Mouse (Mus musculus) kidney, adult 2 months (tissue): ENCODE measurements around the gene Commd8. TPM values are rescaled to one million over a fixed set of nuclear protein-coding genes. Genes with fewer than 3 reads are reported as not detected.

Source experiments
- DNase-seq: peaks from one replicate; pipeline ENCODE4 v3.0.0; 2021
- H3K27ac ChIP-seq: fragments of 200-500 bp; 2 replicates; pipeline ENCODE4 v1.5.1; 2012; ENCODE audit warnings: low read depth, low read length, control low read depth, inconsistent platforms; ENCODE audit not compliant: insufficient read depth
- H3K27me3 ChIP-seq: fragments of 200-500 bp; replicated peaks from 2 replicates; pipeline ENCODE4 v1.6.1; 2012; ENCODE audit warnings: mild to moderate bottlenecking, moderate library complexity, low read length, inconsistent platforms; ENCODE audit not compliant: control insufficient read depth, insufficient read depth
- H3K36me3 ChIP-seq: fragments of 200-500 bp; 2 replicates; pipeline ENCODE4 v1.6.1; 2012; ENCODE audit warnings: mild to moderate bottlenecking, moderate library complexity, low read length, inconsistent platforms; ENCODE audit not compliant: control insufficient read depth, insufficient read depth
- H3K4me1 ChIP-seq: fragments of 200-500 bp; 2 replicates; pipeline ENCODE4 v1.6.1; 2011; ENCODE audit warnings: low read length; ENCODE audit not compliant: control insufficient read depth, insufficient read depth
- H3K4me3 ChIP-seq: fragments of 200-500 bp; 2 replicates; pipeline ENCODE4 v1.5.1; 2011; ENCODE audit warnings: mild to moderate bottlenecking, low read depth, low read length, control low read depth; ENCODE audit not compliant: insufficient read depth
- CTCF ChIP-seq: fragments of 200-500 bp; conservative IDR thresholded peaks from 2 replicates; pipeline ENCODE4 v1.5.1; 2011; ENCODE audit warnings: low read depth, mild to moderate bottlenecking, control low read depth, low read length, moderate library complexity, mixed read lengths; ENCODE audit not compliant: insufficient read depth, insufficient read length
- POLR2A ChIP-seq: fragments of 200-500 bp; IDR thresholded peaks from one replicate; pipeline ENCODE4 v1.6.1; 2011; ENCODE audit warnings: low read depth, low read length, control low read depth
- WGBS: fragments of 180-500 bp; shearing (Covaris S2); methylation state at CpG from one replicate; pipeline ENCODE4 v1.1.7; 2018; 5-methylcytosine and 5-hydroxymethylcytosine counted together
- polyA plus RNA-seq: library from polyadenylated mRNA; depleted of rRNA; stranded (reverse); fragments of >200 nt; gene quantifications from 2 replicates; pipeline ENCODE4 v1.2.3, GENCODE M21; 2012; rRNA removed

Gene Commd8
- polyA plus RNA-seq, result 6.7 and 13.5 TPM in 2 replicates

GRCm38 (mm10) chr5:72167594-72168284 lies at the start of gene Commd8:
TSS of gene Commd8 (minus strand) at chr5:72168189.
- 1% methylated on average over 38 of the region's 38 CpGs for WGBS
- peaks cover 4% of the 10 kb centered on the region; the same call in 1 of the 2 replicates for H3K4me1 ChIP-seq
- H3K36me3 ChIP-seq, result peaks cover 2% of the 10 kb centered on the region
- no peaks in the 10 kb centered on the region for H3K27me3 ChIP-seq
- H3K4me3 ChIP-seq, result peak within 1 kb of the TSS; percentile 89
- H3K27ac ChIP-seq, result peak within 1 kb of the TSS; percentile 56
- peak; percentile 55 for TF ChIP-seq POLR2A
- TF ChIP-seq CTCF, result no peak
- peak; percentile 98 for DNase-seq

GRCm38 (mm10) chr5:72211741-72212140 lies 43.8 kb upstream of the Commd8 start:
- Histone ChIP-seq H3K4me3 (no peak overlapping the region), H3K36me3 (no peaks in the 10 kb centered on the region; the same call in 1 of the 2 replicates), H3K4me1 (peaks cover 15% of the 10 kb centered on the region; the same call in 1 of the 2 replicates), H3K27ac (no peak overlapping the region), H3K27me3 (no peaks in the 10 kb centered on the region)
- 66% methylated on average over 18 of the region's 18 CpGs for WGBS
- DNase-seq, result no peak
- TF ChIP-seq CTCF, result no peak

GRCm38 (mm10) chr5:72210812-72211139 lies 42.8 kb upstream of the Commd8 start:
- H3K27me3 ChIP-seq, result no peaks in the 10 kb centered on the region
- no peaks in the 10 kb centered on the region for H3K36me3 ChIP-seq
- no peak for TF ChIP-seq POLR2A
- no peak for TF ChIP-seq CTCF
- WGBS, result 39% methylated on average over 5 of the region's 5 CpGs
- peak overlapping the region; percentile 56 for H3K27ac ChIP-seq
- DNase-seq, result peak; percentile 85
- H3K4me1 ChIP-seq, result peaks cover 15% of the 10 kb centered on the region; the same call in 1 of the 2 replicates
- H3K4me3 ChIP-seq, result no peak overlapping the region

- Histone ChIP-seq H3K4me1 (peaks cover 15% of the 10 kb centered on the region; the same call in 1 of the 2 replicates), H3K36me3 (no peaks in the 10 kb centered on the region), H3K4me3 (no peak overlapping the region), H3K27ac (peak overlapping the region; percentile 75), H3K27me3 (no peaks in the 10 kb centered on the region)
- no peak for TF ChIP-seq CTCF
- TF ChIP-seq POLR2A, result no peak
- peak; percentile 12 for DNase-seq
- WGBS, result 52% methylated on average over 13 of the region's 13 CpGs
Observed at GRCm38 (mm10) chr5:72210123-72210811, 42.3 kb upstream of the Commd8 start.

- 84% methylated on average over 1 of the region's 1 CpGs for WGBS
- Histone ChIP-seq H3K36me3 (no peaks in the 10 kb centered on the region), H3K4me1 (peaks cover 17% of the 10 kb centered on the region; the same call in 1 of the 2 replicates), H3K4me3 (no peak overlapping the region), H3K27ac (peak overlapping the region; percentile 54; the same call in 1 of the 2 replicates), H3K27me3 (no peaks in the 10 kb centered on the region)
- no peak for TF ChIP-seq CTCF
- TF ChIP-seq POLR2A, result no peak
- no peak for DNase-seq
Observed at GRCm38 (mm10) chr5:72208515-72208914, 40.5 kb upstream of the Commd8 start.

GRCm38 (mm10) chr5:72205271-72205670 lies 37.3 kb upstream of the Commd8 start:
- 91% methylated on average over 5 of the region's 5 CpGs for WGBS
- DNase-seq, result no peak
- Histone ChIP-seq H3K36me3 (no peaks in the 10 kb centered on the region), H3K27me3 (no peaks in the 10 kb centered on the region), H3K4me1 (peaks cover 14% of the 10 kb centered on the region; the same call in 1 of the 2 replicates), H3K27ac (no peak overlapping the region), H3K4me3 (no peak overlapping the region)
- TF ChIP-seq POLR2A, result no peak

- Histone ChIP-seq H3K4me3 (no peak overlapping the region), H3K36me3 (no peaks in the 10 kb centered on the region)
Observed at GRCm38 (mm10) chr5:72204507-72204906, 36.5 kb upstream of the Commd8 start.

More at GRCm38 (mm10) chr5:72204507-72204906, 36.5 kb upstream of the Commd8 start:
- no peak for TF ChIP-seq CTCF
- TF ChIP-seq POLR2A, result no peak
- Histone ChIP-seq H3K4me1 (peaks cover 9% of the 10 kb centered on the region; the same call in 1 of the 2 replicates), H3K27me3 (no peaks in the 10 kb centered on the region), H3K27ac (peak overlapping the region; percentile 48; the same call in 1 of the 2 replicates)
- no peak for DNase-seq
- 66% methylated on average over 2 of the region's 2 CpGs for WGBS
